Mouse (Mus musculus): ENCODE measurements around the gene Tyw5.

GRCm38 (mm10) chr1:57436954-57437353 lies 30.1 kb upstream of the Tyw5 start:
- TF ChIP-seq CTCF (IDR thresholded peaks at IDR 0.05; ENCODE audit: low read depth, low read length) = no peak
- no peak for TF ChIP-seq TAL1 (conservative IDR thresholded peaks at IDR 0.05; ENCODE audit: low read depth, low read length)
- no peak for TF ChIP-seq GATA2 (IDR thresholded peaks at IDR 0.05; ENCODE audit: borderline replicate concordance, low read depth, low read length)
